Comparison of ENCODE assay signal across 24 mouse cellular contexts in the genomic region with DNA sequence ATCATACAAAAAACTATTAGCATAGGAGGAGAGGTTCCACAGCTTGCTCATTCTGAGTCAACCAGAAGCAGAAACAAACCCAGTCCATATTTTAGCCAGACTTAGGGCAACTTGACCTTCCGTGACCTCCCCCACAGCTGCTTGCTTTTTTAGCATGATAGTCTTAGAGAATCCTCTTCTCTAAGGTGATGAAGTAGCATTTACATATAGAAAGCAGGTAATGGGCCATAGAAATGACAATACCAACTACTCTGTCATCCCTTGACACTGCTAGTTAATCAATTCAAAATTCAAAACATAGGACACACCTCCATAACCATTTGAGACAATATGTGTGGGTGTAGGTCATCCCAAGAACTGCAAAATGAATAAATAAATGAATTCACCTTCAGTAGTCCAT. TPM values are rescaled to one million over a fixed set of nuclear protein-coding genes. Genes with fewer than 3 reads are reported as not detected.
A peak's percentile ranks its signal among the peaks of the same experiment; 100 is the strongest.
DNase-seq lines count a peak whose midpoint lies in the region; ATAC-seq lines count a peak whose summit lies in the region.
"Had no signal": no experiment of that assay in that cellular context is flagged by ENCODE, and none has a peak within 500 bp of the region (broad histone marks: within the 10 kb centered on the region; RNA-seq: fewer than 3 reads in every experiment).

No protein-coding gene starts in this region.

- peak; percentile 80 for DNase-seq in ES-CJ7 (ENCODE audit: low read depth, low spot score)
- DNase-seq in R1 (ENCODE audit: low read depth, low spot score) = peak; percentile 54
- DNase-seq in ZHBTc4 (ENCODE audit: low read depth, low spot score) = peak; percentile 77
- DNase-seq in ovary, postnatal 36 days (ENCODE audit: low spot score) = no peak
- DNase-seq in gastrocnemius, postnatal 14 days = no peak
- no peak for DNase-seq in midbrain, embryonic 14.5 days
- DNase-seq: adrenal gland, adult 2 months; adrenal gland, adult 8-10 months; adrenal gland, postnatal 10 days; adrenal gland, postnatal 14 days; adrenal gland, postnatal 25 days; adrenal gland, postnatal 36 days; B cell, adult 2 months; cerebellum, adult 11 months; cerebellum, adult 11-12 months; cerebellum, adult 18-20 months; cerebellum, adult 2 months; cerebellum, adult 8-10 months; cerebellum, adult 9-10 months had no signal

- no peak overlapping the region for H3K9ac ChIP-seq in midbrain, embryonic 14.5 days (replicated peaks; ENCODE audit: low read length)

- no peak for ATAC-seq in midbrain, embryonic 14.5 days (ENCODE audit: low FRiP score, low TSS enrichment)
- ATAC-seq: activated CD4-positive, CD25-positive, alpha-beta regulatory T cell, adult 4 months; CD4-positive, CD25-positive, alpha-beta regulatory T cell, adult 4 months; Patski had no signal

- no peak overlapping the region for H3K4me3 ChIP-seq in midbrain, embryonic 14.5 days (replicated peaks; ENCODE audit: low read depth, low read length)

- no peaks in the 10 kb centered on the region for H3K36me3 ChIP-seq in midbrain, embryonic 14.5 days (ENCODE audit: control insufficient read depth, insufficient read depth, low read length)
- H3K36me3 ChIP-seq: G1E had no signal

- no peak overlapping the region for H3K4me2 ChIP-seq in midbrain, embryonic 14.5 days (ENCODE audit: low read length)

- H3K27me3 ChIP-seq in midbrain, embryonic 14.5 days (ENCODE audit: control insufficient read depth, insufficient read depth, low read length) = no peaks in the 10 kb centered on the region
- H3K27me3 ChIP-seq: CH12.LX had no signal

- no peaks in the 10 kb centered on the region for H3K4me1 ChIP-seq in midbrain, embryonic 14.5 days (ENCODE audit: control insufficient read depth, insufficient read depth, low read length)

- intact Hi-C loops in gastrocnemius, postnatal 14 days (cut with DNase I; ENCODE audit: low total_unique reads) = no loop called here

- no peaks in the 10 kb centered on the region for H3K9me3 ChIP-seq in midbrain, embryonic 14.5 days (ENCODE audit: control insufficient read depth, low read length)

- no peak overlapping the region for H3K27ac ChIP-seq in midbrain, embryonic 14.5 days (replicated peaks; ENCODE audit: low read depth, low read length)

- WGBS in midbrain, embryonic 14.5 days = 91% methylated on average over 1 of the region's 1 CpGs

RNA-seq across cellular contexts. Expression of a gene that starts 12.6 kb away (rescaled TPM):
- 1 to 10 TPM; 7.8 to 9.5 TPM for total RNA-seq in gastrocnemius, postnatal 14 days (2021)
- 38.7 and 41.4 TPM in 2 replicates for polyA plus RNA-seq in midbrain, embryonic 14.5 days (2014; fragmentation: Nextera tagmentation; extraction: Ambion mirVana)

RNA-seq across cellular contexts. Expression of a gene that starts 12.7 kb away (rescaled TPM):
- 10 to 100 TPM; 51.9 to 58.3 TPM for total RNA-seq in gastrocnemius, postnatal 14 days (2021)
- 339 and 395 TPM in 2 replicates for polyA plus RNA-seq in midbrain, embryonic 14.5 days (2014; fragmentation: Nextera tagmentation; extraction: Ambion mirVana)

RNA-seq across cellular contexts. Expression of a gene that starts 48.0 kb away (rescaled TPM):
- 10 to 100 TPM; 63.7 to 76.8 TPM for total RNA-seq in gastrocnemius, postnatal 14 days (2021)
- polyA plus RNA-seq in midbrain, embryonic 14.5 days (2014; fragmentation: Nextera tagmentation; extraction: Ambion mirVana) = 255 and 258 TPM in 2 replicates

RNA-seq across cellular contexts. Expression of a gene that starts 48.1 kb away (rescaled TPM):
- total RNA-seq in gastrocnemius, postnatal 14 days (2021) = 100 to 1,000 TPM; 175 to 176 TPM
- 207 and 232 TPM in 2 replicates for polyA plus RNA-seq in midbrain, embryonic 14.5 days (2014; fragmentation: Nextera tagmentation; extraction: Ambion mirVana)

Comparison
In these comparisons a context has a peak if more than half of its experiments do, and no peak if none do; other contexts are left out.
1. DNase-seq: peak in ES-CJ7 (single experiment), R1 (single experiment) and ZHBTc4 (single experiment); none in ovary, postnatal 36 days (single experiment), gastrocnemius, postnatal 14 days (single experiment) and midbrain, embryonic 14.5 days (single experiment).